Mouse (Mus musculus) induced T-regulatory cell, adult 2 months (primary cell): ENCODE results near the gene Armc10.
"Not testable (repeated sequence)": the region's sequence is repeated elsewhere in the genome, so short reads cannot be mapped to it uniquely, and the experiment has no call there.

Experiments
- DNase-seq: peaks from one replicate; pipeline ENCODE4 v3.0.0-alpha.2; 2012; ENCODE audit warnings: low read depth

Gene Armc10

GRCm38 (mm10) chr5:21702873-21703475, 57.4 kb downstream of the Armc10 start:
- no peak for DNase-seq

GRCm38 (mm10) chr5:21703708-21704107, 58.1 kb downstream of the Armc10 start:
- DNase-seq: no peak

- DNase-seq: no peak
Observed at GRCm38 (mm10) chr5:21706546-21706945, 60.9 kb downstream of the Armc10 start.

- DNase-seq: not testable (repeated sequence)
Observed at GRCm38 (mm10) chr5:21708011-21708410, 62.4 kb downstream of the Armc10 start.
